Mouse (Mus musculus) layer of hippocampus, postnatal 36 days (tissue): ENCODE data around the gene Cmbl. TPM values are rescaled to one million over a fixed set of nuclear protein-coding genes. Genes with fewer than 3 reads are reported as not detected.

Experiments
- DNase-seq, 2 experiments: peaks; one replicate each; pipeline ENCODE4 v3.0.0; 2022
- total RNA-seq, 2 experiments: library from RNA; stranded (reverse); gene quantifications; 2 replicates each; pipeline ENCODE4 v1.2.3; 2021

Cmbl gene
- total RNA-seq: 10 to 100 TPM; 10.6 to 11.8 TPM

DNA sequence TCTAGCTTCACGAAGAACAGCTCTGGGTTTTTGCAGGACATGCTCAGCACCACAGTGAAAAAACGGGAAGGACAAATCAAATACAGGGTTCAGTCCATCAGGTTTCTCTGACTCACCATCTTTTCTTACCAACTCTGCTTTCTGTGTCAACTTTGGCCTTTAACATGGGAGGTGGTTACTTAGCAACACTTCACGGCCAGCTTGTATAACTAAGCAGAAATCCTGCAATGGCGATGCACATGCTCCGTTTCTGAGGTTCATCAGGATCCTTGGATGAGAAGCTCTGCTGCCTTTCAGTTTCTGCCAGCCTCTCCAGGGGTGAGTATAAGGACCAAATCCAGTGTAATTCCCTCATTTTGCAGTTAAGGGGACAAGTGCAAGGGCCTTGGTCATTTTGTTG lies at the start of gene Cmbl:
Gene Cmbl (plus strand): TSS at position 206 of the 400 bp plus-strand sequence.
- DNase-seq: no peak

DNA sequence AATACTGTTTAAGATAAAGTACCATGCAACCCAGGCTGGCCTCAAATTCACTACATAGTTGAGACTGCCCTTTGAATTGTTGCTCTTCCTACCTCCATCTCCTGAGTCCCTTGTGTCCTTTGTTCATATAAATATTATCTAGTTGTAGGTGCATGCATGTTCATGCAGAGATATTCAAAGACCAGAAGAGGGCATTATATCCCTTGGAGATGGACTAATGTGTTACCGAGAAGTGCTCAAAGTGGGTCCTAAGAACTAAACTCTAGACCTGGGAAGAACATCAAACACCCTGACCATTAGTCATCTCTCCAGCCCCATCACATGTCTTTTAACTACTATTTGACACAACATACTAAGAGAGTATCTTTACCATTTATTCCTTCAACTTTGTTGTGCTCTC lies 48.0 kb upstream of the Cmbl start:
- no peak for DNase-seq

DNA sequence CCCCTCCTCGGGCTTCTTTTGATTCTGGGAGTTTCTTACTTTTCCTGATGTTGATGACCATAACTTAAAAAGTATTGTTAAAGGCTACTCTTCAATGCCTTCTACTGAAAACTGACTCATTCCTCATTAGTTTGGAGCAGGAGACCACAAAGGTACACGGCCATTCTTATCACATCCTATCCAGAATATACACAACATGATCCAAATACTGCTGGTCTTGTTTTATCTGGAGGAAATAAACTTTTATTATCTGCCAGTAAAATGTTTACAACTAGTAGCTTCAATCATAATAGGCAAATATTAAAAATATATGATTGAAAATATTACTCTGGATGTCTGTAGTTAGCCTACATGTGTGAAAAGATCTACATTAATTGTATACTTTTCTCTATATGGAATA lies 46.8 kb upstream of the Cmbl start:
- DNase-seq: no peak

DNA sequence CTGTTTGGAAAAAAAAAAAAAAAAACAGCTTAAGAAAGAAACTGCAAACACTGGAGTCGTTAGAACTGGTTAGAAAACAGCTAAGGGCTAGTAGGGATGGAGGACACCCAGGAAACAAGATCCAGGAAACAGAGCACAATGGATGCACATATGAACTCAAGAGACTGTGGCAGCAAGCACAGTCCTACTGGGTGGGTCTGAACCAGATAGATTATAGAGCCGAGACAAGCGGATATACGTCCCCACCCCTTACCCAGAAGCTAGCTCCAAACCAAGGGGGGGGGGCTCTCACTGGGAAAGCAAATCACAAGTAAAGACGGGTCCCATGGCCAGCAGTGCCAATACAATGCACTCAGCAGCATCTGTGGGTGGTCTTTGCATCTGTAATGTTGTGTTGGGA lies 46.2 kb upstream of the Cmbl start:
- no peak for DNase-seq

DNA sequence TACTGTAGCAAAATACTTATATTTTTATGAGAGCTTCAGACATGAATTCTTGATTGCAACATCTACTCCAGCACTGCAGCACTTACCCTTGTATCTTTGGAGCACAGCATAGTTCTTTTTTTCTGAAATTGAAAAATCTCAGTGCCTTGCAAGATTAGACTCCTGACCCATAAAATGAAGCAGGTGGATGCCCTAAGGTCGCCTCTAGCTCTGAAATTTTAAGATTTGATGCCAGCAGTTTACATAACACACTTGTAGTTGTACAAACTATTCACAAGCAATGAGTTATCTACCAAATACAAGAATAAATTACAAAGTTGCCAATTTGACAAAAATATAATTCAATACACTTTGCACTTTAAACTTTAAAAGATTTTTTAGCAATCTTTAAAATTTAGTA lies 38.7 kb upstream of the Cmbl start:
- DNase-seq: no peak

DNA sequence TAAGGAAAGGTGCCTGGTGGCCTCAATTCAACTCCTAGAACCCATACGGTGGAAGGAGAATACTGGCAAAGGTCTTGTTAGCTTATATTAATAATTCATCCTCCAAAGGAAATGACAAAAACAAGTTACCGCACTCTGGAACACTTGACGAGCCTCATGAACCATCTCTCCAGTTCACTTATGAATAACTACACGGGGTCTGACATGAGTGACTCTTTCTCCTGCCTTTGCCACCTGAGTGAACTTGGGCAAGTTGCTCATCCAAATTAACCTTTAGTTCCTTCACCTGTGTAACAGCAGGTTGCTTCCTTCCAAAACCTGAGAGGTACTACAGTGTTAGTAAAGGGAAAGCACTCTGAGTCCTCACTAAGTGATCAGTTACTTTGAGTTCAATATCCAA lies 36.7 kb upstream of the Cmbl start:
- DNase-seq: no peak

DNA sequence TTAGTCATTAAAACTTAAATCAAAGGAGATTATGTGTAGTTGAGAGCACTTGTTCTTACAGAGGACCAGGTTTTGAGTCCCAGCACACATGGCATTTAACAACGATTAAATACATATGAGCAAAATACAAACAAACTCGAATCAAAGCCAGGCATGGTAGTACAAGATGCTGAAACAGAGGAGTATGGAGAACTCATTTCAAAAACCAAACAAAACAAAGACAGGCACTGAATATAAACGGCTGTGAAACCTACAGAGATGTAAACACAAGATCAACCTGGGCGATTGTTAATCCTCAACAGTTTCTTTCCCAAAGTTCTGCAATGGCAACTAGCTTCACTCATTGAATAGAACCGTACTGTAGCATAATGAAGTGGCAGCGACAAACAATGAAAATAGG lies 36.1 kb upstream of the Cmbl start:
- DNase-seq: no peak

DNA sequence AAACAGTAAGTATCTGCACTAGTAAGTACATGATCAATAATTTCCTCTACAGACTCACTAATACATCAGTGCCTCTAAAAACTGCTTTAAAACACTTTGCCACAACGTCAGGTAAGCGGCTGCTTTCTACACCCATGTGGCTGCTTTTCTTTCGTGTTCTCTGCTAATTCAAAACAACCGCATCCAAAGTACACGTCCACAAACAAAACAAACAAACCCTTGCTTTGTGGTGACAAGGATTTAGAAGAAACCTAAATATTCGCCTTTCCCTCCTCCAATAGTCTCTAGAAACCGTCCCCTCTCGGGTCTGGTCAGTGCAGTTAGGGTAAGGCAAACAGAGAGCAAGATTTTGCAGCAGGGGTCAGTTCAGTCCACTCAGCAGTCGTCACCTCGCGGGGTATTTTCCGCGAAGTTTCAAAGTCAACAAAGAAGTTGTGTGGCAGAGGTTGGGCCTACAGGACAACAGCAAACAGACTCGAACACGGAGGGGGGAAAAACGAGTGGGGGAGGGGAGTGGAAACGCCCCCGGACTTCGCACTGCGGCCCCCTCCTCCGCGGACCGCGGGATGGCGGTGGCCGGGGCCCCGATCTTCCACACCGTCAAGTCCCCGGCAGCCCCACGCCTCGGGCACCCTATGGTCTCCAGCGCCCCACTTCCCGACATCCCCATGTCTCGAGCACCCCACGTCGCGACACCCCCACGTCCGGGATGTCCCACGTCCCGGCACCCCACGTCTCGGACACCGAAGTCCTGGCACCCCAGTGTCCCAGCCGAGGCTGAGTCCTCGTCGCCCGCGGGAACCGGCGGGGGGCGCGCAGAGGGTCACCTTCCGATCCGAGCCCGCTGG lies 35.2 kb upstream of the Cmbl start:
- peak; percentile 24 to 42 for DNase-seq

DNA sequence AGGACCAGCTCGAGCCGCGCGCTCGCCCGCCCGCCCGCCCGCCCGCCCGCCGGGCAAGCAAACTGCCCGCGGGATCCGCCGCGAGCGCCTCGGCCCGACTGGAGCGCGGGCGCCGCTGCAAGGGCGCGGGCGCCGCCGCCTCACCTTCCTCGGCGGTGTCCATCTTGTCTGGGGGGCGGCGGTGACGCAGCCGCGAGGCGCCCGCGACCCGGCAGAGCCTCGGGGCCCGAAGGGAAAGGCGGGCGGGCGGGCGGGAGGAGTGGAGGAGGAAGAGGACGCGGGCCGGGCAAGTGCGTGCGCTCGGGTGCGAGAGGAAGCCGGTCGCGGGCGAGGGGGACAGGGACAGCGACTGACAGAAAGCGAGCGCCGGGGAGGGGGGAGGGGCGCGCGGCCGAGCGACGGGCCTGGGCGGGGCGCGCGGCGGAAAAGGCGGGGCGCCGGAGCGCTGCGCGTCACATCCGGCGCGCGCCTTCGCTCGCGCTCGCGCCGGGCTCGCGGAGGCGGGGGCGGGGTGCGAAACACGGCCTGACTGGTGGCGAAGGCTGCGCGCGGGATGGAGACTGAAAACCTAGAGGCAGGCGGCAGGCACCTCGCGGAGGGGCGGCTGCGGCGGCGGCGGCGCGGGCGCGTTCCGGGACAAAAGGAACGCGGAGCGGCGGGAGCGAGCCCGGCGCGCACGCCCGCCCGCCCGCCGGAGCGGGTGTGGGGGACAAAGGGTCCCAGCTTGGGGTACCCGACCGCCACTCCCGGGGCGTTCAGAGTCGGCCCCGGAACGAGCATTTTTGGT lies 34.3 kb upstream of the Cmbl start, which contains the start of gene March6:
Gene March6 (minus strand): TSS at position 395 of the 787 bp plus-strand sequence.
- DNase-seq: peak; percentile 90 to 91

DNA sequence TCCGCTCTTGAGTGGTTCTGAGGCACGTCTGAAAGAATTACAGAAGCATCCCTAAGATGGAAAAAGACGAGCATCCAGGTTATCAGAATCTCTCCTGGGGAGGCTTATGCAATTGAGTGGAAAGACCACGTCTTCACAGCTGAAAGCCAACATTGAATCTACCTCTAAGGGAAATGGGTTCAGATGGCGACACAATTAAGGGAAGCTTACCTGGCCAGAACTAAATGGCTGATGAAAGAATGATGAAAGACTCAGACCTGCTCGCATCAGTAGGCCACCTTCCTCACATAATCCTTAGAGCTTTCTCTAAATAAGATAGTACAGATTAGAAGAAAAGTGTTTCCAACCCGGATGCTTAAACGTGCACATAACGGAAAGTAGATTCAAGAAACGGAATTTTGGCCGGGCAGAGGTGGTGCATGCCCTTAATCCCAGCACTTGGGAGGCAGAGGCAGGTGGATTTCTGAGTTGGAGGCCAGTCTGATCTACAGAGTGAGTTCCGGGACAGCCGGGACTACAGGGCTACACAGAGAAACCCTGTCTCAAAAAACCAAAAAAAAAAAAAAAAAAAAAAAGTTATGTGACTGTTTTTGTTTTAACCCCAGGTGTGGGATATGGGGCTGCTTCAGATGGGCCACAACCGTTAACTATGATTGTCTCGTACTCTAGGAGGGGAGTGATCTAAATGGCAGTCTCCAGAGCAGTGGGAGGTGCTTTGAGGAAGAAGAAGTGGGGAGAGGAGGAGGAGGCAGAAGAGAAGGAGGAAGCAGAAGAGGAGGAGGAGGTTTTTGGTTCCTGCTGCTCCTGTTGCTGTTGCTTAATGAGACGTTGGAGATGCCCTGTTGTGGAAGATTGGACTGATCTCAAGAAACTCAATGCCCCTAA lies 33.5 kb upstream of the Cmbl start:
- no peak for DNase-seq

DNA sequence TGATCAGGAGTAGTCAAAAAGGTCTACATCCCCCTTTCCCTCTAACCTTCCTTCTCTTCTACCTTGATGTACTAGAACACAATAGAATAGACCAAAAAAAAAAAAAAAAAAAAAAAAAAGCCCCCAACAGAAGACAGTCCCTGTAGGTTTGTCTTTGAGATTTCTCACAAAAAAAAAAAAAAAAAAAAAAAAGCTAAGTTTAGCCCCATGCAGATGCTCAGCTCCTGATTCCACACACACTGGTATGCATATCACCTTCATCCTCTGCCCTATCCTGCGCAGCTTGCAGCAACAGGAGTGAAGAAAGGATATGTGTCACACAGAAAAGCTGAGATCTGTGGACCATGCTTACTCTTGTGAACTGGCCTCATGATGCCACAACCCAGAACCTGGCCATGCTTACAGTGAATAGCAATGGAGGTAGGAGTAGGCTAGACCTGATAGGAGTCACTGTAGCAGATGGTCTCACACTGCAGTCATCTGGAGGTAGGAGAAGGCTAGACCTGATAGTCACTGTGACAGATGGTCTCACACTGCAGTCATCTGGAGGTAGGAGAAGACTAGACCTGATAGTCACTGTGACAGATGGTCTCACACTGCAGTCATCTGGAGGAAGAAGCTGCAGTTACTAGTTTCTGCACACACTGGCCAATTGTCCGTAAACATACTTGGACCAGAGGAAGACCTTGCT lies 32.7 kb upstream of the Cmbl start:
- DNase-seq: no peak

DNA sequence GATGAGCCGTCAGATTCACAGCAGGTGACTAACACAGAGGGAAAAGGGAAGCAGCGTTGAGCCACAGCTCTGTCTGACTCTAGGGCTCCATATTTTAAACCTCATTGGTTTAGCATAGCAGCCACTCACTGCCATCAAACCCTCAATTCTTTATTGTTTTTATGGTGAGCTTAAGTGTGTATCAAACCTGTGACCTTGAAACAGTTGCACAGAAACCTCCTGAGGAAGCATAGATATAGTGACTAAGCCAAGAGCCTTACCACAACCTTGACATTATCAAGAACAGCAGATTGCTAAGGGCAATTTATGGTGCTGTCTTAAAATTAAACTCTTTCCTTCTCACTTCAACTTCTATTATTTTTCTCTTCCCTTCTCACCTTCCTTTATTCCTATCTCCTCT lies 31.7 kb upstream of the Cmbl start:
- DNase-seq: no peak

DNA sequence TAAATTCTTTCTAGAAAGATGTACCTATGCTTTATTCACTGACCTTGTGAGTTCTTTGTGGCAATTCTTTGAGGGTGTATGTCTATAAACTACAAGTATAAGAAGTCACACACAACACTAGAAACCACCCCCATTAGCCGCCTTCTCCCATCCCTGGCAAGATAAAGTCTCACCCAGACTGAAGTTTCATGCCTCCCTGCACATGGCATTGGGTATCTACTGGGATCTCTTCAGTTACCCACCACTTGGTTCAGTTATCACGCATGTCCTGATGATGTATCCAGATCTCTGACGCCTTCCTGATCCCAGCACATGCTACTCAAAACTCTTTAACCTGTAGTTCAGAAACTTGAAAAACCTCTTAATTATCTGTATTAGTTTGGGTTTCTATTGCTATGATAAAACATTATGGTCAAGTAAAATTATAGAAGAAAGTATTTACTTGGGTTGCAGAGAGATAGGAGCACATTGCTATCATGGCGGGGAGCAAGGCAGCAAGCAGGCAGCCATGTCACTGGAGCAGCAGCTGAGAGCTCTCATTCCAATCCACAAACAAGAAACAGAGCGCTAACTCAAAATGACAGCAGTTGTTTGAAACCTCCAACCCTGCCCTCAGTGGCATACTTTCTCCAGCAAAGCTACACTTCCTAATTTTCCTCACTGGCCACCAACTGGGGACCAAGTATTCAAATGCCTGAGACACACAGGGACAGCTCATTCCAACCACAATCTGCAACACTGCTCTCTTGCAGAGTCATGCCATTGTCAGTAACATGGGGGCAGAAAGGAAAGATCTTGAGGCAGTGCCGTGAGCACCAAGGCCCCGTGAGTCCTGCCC lies 30.5 kb upstream of the Cmbl start:
- no peak for DNase-seq

DNA sequence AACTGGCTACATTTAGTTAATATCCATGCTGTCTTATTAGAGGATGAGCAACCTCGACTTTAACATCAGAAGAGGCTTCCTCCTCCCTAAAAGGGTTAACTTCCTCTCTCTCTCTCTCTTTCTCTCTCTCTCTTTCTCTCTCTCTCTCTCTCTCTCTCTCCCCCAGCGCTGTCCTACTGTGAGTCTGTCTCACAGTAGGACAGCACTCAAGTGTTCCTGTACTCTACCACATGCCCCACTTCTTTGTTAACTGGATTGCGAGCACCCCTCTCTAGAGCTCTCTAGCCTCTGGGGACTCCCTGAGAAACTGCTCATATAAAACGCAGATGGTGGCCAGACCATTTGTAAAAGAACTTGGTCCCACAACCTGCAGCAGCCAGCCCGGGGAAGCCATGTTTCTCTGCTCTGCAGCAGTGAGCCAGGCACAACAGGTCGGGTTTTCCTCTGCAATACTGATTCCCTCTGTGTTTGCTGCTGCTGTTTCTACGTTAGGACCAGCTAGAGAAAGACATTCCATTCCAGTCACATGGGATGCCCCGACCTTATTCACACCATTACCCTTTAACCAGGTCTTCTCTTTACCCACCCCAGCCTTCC lies 29.8 kb upstream of the Cmbl start:
- no peak for DNase-seq

DNA sequence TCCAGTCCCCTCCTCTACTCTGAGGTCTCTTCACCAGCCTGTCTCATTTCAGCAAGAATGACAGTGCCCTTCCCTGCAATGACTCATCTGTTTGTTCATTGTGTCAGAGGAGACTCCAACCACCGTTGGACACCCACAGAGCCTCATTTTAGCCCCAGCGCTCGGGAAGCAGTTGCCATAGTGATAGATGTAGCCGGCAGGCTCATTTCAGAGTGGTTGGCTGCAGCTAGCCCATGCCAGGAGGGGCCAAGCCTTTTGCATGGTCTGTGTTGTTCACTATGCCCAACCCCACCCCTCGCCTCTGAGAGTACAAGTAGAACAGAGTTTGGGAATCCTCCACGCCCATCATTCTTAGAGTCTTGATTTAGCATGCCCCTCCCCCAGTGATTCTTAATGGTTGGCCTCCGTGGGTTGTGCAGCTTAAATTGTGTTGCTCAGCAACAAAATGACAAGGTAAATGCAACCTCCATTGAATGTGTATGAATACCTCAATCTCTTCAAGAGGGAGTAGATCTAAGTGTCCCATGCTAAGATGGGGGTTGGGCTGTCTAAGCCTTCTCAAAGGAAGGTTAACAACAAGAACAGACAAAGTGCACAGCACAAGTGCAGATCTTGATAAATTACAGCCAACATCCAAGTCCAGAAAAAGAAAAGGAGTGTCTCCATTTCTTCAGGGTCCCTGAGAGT lies 29.0 kb upstream of the Cmbl start:
- DNase-seq: peak; percentile 45 to 55

DNA sequence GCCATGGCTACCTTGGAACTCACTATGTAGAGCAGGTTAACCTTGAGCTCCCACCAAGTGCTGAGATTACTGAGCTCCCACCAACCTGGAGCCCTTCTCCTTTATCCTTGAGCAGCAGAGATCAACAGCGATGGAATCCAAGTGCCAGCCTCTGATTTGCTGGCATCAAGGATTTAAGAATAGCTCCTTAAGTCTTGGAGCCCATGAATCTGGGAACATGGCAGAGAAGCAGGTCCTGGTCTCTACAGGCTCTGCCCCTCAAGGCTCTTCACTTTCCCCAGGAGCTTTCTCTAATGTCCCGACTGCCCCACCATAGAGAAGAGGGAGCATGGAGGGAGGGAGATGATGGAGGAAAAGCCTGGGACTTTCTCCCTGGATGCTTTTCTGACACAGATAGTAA lies 27.5 kb upstream of the Cmbl start:
- no peak for DNase-seq

DNA sequence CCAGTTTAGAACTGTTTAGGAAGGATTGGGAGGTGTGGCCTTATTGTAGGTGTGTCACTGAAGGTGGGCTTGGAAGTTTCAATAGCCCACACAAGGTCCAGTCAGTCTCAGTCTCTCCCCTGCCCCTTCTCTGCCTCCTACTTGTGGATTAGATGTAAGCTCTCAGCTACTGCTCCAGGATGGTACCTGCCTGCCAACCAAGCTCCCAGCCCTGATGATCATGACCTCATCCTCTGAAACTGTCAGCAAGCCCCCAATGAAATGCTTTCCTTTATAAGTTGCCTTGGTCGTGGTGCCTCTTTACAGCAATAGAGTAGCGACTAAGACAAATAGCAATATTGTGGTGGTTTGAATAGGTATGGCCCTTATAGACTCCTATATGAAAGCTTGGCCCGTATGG lies 26.8 kb upstream of the Cmbl start:
- no peak for DNase-seq

DNA sequence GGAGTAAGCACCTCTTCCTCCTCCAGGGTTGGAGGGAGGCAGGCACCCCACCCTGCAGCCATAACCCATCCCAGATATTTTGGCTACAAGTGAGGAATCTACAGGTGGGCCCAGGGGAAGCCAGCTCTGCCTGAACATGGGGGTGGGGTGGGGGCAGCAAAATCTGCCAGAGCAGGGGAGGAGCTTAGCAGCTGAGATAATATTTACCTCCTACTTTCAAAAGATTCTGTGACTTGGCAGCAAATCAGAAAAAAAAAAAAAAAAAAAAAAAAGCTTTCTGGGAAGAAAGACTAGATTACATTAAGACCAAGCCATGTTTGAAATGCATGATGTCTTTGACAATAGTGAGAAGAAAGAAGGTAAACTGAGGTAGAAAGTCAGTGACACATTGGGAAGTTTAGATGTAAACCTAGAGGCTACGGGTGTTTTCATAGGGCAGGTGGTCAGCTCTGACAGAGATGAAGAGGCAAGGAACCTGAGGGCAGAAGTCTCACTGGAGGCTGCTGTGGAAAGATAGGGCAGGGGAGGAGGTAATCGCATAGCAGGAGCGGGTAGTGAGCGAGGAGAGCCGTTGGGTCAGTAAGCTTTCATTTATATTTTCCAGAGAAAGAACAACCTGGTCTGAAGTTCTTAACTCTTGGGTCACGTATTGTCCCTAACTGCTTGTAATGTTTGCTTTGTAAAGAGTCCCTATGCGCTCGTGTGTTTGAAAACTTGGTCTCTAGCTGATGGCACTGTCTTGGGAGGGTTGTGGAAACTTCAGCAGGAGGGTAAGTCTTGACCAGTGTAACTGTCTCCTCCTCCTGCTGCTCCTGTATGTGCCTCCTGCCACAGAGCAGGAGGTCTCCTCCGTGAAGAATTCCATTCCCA lies 25.3 kb upstream of the Cmbl start:
- no peak for DNase-seq

DNA sequence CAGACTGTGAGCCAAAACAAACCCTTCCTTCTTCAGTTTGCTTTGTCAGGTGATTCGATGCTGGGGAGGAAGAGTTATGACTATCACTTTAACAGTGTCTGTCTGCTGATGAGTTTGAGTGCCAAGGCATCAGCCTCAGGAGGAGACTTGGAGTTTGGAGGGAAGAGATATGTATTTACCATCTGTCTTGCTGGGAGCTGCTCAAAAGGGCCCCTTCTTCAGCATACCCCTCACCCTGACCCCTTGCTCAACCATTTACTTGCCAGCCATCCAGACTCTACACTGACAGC lies 24.7 kb upstream of the Cmbl start:
- DNase-seq: no peak
